Mouse (Mus musculus) lung, postnatal 4 days (tissue): Measurements from ENCODE around the gene Shd.

ENCODE experiments used
- DNase-seq, 2 experiments: peaks; one replicate each; pipeline ENCODE4 v3.0.0; 2021

Gene Shd

DNA sequence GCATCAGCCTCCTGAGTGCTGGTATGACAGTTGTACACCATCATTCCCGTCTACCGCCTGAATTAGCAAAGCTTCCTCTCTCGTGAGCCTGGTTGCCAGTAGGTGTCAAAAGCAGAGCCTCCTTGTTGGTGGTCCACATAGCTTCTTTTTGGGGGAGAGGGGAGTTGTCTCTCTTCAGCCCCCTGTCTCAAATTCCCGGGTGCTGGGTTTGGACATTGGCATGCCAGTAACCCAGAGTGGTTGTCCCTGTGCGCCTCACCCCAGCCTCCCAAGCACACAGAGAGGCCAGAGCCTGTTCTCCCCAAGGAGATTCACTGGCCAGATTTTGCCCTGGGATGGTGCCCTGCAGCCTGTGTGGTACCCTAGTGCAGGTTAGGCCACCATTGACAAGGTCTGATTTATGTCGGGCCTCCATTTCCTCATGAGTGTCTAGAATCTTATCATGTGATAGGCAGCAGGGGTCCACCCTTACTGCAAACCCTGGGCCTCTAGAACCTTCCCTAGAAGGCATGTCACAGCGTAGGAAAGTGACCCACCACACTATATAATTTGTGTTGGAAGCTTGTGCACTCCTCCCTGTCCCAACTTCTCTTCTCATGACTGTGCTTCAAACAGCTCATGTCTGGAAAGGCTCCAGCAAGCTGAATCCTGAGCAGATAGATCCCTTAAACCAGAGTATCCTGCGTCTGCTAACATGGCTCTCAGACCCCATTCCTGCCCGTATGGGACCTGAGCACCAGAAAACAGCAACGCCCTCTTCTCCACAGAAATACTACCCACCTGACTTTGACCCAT lies 10.1 kb upstream of the Shd start:
- no peak for DNase-seq

DNA sequence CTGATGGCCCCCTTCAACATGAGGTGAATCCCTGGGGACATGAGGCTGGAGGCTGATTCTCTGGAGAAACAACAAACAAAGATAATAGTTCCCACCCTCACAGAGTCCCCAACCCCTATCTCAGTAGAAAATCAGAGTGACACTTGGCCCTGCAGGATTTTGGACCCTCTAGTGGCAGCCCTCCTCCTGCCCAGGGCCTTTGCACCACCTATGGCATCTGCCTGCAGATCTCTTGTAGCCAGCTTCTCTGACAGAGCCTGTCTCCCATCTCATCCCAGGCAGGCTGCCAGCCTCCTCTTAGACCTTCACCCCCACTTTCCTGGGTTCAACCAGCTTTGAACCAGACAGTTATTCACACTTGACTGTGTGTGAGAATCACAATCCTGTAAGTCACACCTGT lies 9.5 kb upstream of the Shd start:
- DNase-seq = no peak

DNA sequence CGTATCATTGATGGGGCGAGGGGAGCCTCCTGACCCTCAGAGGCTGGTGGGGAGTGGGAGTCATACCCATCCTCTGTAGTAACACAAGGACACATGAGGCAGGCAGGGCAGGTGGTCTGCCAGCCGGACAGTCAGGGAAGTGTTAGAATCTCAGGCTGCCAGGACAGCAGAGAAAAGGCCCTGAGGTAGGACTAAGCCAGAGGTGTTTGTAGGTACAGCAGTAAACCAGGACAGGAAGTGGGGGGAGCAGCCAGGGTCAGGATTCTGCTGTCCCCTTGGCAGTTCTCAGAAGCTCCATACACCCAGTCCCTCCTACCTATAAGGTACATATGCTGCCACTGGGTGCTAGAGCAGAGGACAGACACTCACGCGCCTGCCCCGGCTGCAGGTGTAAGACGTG lies 8.6 kb upstream of the Shd start:
- no peak for DNase-seq

DNA sequence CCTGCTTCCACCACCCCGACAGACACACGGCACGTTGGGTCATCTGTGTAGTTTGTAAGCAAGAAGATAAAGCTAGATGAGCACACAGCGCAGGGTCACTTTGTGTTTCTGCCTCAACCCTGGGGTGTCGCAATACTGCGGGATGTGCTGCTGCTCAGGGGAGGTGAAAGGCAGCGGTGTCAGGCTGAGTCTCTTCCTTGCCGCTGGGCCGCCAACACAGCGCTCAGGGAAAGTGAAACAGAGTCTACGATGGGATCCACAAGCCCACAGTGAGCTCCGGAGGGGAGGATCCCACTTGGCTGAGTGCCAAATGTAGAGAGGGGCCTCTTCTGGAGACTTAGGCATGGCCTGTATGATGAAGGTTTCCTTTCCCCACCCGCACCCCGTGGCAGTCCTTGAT lies 7.1 kb upstream of the Shd start:
- DNase-seq = peak in 1 of 2 experiments; percentile 29

DNA sequence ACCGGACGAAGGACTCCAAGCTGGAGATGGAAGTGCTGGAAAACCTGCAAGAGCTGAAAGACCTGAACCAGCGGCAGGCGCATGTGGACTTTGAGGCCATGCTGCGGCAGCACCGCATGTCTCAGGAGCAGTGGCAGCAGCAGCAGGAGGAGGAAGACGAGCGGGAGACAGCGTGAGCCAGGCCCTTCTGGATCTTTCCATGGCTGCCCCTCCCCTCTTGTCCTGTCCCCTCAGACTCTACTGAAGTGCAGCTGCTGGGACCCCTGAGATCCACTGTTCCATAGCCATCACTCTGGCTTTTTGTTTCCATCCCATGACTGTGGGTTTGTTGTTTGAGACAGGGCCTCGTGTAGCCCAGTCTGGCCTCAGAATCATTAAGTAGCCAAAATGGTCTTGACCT lies 5.8 kb upstream of the Shd start:
- peak in 1 of 2 experiments; percentile 17 for DNase-seq

GRCm38 (mm10) chr17:55964996-55965395 lies 5.3 kb upstream of the Shd start:
- peak in 1 of 2 experiments; percentile 19 for DNase-seq

DNA sequence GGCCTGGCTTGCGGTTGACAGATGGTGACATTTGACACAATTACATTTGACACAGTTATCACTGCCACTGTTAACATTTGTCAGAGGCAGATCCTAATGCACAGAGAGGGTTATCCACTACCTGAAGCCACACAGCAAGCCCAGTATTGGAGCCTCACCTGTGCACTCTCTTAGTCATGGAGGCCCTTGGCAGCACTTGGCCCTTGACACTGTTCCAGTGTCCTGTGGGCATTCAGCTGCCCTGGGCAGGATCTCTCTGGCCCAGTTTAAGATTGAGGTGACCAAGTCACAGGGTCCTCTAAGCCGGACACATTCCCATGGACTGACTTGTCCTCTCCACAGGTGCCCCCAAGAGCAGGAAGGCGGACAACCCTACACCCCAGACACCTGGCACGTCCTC lies 3.1 kb upstream of the Shd start:
- no peak for DNase-seq

DNA sequence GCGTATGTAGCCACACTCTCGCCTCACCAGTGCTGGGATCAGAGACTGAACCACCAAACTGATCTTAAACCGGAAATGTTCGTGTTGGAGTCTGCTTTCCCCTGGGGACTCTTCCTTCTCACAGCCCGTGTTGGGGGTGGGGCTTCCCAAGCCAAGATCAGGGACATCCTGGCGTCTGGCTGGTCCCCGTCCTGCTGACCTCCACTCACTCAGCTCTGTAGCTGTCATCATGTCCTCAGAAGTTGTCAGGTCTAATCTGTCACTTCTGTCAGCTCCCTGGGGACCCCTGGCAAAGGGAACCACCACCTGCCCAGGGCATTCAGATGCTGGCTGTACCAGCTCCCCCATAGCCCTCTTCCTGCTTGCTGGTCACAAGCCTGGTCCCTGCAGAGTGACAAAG lies 2.1 kb upstream of the Shd start:
- DNase-seq = peak in 1 of 2 experiments; percentile 42

GRCm38 (mm10) chr17:55969560-55969959 lies 707 bp upstream of the Shd start:
- peak in 1 of 2 experiments; percentile 33 for DNase-seq

DNA sequence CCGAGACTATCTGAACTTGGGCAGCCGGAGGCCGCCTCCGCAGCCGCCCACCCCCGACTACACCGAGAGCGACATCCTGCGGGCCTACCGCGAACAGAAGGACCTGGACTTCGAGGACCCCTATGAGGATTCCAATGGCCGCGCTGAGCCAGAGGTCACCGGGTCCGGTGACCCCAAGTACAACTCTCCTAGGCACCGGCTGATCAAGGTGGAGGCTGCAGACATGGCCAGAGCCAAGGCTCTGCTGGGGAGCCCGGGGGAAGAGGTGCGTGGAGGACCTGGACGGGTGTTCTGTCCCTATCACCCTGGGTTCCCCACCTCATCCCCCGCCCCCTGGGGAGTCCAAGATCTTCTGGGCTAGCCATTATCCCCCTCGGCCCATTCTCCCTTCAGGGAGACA lies 1.2 kb downstream of the Shd start:
- peak in 1 of 2 experiments; percentile 30 for DNase-seq

DNA sequence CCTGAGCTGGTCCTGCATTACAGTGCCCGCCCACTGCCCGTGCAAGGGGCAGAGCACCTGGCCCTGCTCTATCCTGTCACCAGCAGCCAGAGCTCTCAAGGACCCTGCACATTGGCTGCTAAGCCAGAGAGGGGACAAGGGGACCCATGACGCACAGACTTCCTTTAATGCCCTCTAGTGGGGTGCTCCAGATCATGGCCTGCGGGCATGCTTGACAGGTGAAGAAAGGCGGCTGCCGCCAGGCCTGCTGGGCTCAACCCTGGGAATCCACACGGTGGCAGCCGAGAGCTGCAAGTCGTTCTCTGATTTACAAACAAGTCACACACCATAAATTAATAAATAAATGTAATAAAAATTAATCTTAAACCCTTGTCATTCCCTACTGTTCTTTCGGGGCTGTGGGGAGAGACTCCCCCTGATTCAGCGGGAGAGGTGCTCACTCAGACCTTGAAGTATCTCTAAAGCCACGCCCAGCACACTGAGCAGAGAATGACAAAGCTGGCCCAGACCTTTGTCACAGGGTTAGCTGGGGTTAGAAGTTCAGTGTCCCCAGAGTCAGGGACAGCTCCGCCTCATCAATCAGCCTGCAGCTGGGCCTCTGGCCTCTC lies 6.1 kb downstream of the Shd start:
- peak; percentile 84 to 88 for DNase-seq

DNA sequence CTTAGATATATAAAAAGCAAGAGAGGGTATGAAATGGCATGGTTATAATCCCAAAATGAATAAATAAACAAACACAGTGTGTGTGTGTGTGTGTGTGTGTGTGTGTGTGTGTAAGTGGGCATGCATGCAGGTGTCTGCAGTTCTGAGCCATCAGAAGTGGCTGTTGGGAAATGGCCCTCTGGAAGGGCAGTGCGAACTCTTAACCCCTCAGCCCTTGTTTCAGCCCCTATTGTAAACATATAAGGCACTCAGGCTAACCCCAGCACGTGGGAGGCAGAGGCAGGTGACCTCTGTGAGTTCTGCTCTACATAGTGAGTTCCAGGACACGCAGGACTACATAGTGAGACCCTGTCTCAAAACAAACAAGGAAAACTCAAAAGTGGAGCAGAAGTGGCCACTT lies 7.0 kb downstream of the Shd start:
- no peak for DNase-seq

GRCm38 (mm10) chr17:55986030-55986961 lies 16.0 kb downstream of the Shd start, which contains the start of gene Fsd1:
Fsd1 (plus strand) TSS chr17:55986509.
- DNase-seq = peak; percentile 55 to 67

DNA sequence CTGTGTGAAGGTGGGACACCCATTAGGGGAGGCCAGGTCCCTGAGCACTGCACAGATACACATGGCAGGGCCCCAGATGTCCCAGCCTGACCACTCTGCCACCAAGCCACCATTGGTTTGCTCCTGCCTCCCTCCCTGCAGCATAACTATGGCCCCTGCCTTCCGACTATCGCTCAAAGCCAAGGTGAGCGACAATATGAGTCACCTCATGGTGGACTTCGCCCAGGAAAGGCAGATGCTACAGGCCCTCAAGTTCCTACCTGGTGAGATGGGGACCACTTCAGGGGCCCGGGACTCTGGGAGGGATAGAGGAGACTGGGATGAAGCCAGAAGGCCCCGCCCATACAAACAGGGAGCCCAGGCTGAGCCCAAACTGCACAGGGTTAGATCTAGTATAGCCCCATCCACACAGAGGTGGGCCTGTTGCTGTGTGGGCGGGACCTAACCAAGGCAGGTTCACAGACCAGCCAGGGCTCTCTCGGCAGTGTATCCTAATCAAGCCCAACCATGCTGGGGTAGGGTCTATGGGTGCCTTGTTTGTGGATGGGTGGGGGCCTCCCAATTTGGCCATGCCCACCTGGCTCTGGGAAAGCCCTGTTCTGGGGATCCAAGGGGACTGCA lies 20.1 kb downstream of the Shd start:
- DNase-seq = no peak

DNA sequence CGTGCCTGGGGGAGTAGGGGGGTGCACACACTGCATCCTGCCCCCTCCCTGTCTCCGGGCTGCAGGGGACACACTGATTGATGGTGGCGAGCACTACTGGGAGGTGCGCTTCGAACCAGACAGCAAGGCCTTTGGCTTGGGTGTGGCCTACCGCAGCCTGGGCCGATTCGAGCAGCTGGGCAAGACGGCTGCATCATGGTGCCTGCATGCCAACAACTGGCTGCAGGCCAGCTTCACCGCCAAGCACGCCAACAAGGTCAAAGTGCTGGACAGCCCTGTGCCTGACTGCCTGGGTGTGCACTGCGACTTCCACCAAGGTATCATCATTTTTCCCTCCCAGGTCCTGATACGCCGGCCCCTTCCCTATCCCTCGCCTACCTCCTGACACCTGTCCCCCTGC lies 25.7 kb downstream of the Shd start:
- no peak for DNase-seq

DNA sequence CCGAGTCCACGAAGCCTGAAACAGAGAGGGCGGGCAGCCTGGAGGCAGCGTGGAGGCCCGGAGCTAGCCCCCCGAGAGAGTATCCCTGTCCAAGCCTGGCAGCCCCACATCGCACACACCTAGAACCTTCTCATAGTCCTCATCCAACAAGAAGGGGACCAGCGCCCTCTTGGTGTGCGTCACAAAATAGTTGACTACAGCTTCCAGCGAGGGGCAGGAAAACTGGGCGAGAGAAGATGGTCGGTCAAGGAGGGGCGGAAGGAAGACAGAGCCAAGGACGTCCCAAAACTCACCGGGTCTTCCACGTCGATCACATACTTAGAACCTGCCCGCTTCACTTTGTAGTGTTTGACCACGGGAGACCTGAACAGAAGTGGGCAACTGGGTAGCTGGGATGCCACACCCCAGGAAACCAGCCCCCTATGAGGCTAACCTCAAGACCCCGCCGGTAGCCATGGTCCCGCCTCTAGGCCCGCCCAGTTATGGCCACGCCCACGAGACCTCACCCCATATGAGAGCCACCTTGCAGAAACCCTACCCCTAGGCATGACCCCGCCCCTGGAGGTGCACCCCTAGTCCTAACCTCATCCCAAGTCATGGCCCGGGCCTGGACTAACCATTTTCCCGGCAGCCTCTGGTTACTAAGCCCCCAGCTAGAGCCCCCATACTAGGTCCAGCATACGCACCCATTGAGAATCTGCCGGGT lies 29.7 kb downstream of the Shd start:
- DNase-seq = no peak

DNA sequence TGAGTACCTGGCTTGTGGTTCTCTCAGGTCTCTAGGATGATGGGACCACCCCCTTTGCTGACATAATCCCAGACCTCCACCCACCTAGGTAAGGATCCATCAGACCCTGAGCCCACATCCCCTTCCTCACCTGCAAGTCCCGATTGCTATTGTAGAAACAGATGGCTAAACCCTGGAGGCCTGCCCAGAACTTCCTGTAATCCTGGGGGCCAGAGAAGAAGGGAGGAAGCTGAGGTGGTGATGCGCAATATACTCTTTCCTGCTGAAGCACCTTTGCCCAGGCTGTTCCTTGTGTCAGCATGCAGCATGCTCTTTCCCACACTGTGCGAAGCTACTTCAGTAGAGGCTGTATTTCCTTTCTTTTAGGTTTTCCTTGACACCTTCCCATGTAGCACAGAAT lies 32.7 kb downstream of the Shd start:
- DNase-seq = no peak

DNA sequence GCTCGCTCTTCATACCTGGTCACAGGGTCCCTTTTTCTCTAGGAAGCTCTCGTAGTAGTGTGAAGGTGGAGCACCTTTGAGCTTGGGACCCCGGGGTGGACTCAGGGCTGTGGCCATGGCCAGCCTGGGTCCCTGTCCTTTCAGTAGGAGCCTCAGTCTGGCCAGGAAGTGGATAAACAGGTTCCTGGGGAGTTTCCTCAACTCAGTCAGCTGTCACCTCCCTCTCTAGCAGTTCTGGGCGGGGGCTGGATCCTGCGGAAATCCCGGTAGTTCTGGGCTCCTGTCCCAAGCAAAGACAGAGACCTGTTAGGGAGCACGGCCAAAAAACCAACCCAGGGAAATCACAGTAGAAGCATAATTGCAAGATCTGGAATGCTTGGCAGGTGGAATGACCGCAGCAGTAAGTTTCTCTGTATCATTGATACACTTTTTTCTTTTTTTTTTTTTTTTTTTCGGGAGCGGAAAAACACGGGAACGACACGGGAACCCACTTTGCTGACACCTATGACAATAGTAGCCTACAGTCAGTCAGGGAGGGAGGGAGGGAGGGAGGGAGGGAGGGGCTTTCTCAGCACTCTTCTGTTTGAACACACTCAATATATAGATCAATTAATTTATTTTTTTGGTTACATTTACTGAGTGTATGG lies 35.3 kb downstream of the Shd start, which contains the start of the genes Stap2 and Mpnd:
Gene Stap2, minus strand, starts transcription at position 170 of the 647 bp plus-strand sequence.
Gene Mpnd, plus strand, starts transcription at position 297 of the 647 bp plus-strand sequence.
- peak; percentile 69 to 78 for DNase-seq

- DNase-seq = no peak
Observed at GRCm38 (mm10) chr17:56006956-56007355, 36.7 kb downstream of the Shd start.

DNA sequence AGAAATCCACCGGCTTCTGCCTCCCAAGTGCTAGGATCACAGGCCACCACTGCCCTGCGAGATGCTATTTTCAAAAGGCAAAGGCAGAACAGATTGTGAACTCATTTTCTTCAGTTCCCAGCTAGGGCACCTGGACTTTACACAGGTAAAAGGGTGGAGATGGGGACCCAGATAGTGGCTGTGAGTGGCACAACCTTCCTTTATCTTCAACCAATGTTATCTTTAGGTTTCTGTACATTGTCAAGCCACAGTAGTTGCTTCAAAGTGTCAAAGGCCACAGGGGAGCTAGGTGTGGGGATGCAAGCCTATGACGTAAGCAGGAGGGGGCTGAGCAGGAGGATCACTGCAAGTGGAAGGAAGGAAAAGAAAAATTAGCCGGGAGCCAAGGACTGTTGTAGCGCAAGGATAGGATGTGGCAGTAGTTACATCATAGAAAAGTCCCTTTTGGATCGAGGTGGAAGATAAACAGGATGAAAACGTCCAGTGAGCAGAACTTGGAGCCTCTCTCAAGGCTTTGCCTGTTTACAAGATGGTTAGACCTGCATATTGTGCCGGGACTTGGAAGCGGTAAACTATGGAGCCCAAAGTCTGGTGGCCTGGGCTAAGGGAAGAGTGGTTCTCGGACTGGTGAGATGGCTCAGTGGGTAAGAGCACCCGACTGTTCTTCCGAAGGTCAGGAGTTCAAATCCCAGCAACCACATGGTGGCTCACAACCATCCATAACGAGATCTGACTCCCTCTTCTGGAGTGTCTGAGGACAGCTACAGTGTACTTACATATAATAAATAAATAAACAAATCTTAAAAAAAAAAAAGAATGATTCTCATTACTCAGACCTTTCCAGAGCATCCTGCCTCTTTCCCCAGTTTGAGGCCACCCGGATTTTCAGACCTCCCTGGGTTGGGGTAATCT lies 37.4 kb downstream of the Shd start:
- DNase-seq = no peak
